Mouse (Mus musculus): Measurements from ENCODE around the gene Arfgap1. TPM values are rescaled to one million over a fixed set of nuclear protein-coding genes. Genes with fewer than 3 reads are reported as not detected.

The Arfgap1 gene
- total RNA-seq (2021) = 48.6 and 65.6 TPM in 2 replicates
- long read RNA-seq, transcript Arfgap1-201 (14 exons, 2,714 nt) = major isoform, 93 of 170 reads
- long read RNA-seq, partial matches to known transcripts = 12 of 170 reads
- long read RNA-seq, other reads (novel, unspliced or antisense) = 65 of 170 reads

DNA sequence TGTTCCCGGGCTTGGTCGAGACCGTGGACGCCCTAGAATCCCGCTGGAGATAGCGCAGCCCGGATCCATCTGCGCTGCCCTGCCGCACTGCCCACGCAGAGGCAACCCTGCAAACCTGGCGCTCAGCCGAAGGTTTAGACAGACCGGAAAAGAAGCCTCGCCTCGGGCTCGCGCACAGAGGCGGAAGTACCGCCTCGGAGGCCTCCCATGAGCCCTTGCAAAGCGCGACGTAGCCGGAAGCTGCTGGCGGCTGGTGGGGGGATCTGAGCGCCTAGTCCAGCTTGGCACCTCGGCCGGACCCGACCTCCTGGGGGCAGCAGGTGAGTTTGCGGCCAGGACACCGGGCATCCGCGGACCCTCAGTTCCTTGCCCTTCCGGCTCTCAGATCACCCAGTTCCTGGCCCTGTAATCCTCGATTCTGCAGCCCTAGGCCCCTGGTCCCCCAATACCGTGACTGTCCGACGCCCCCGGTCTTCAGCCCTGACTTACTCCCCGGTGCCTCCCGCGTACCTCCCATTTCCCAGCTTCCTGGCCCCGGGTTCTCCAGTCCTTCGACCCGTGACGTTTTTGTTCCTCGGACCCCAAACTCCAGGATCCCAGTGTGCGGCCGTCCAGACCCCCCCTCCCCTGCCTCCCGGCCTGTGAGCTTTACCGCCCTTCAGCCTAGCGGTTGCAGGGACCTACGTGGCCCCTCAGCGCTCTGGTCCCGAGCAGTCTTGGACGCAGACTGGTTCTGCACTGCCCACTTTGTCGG lies at the start of gene Arfgap1:
Arfgap1 (plus strand) TSS at position 216 of the 754 bp plus-strand sequence.
- DNase-seq = peak; percentile 93

DNA sequence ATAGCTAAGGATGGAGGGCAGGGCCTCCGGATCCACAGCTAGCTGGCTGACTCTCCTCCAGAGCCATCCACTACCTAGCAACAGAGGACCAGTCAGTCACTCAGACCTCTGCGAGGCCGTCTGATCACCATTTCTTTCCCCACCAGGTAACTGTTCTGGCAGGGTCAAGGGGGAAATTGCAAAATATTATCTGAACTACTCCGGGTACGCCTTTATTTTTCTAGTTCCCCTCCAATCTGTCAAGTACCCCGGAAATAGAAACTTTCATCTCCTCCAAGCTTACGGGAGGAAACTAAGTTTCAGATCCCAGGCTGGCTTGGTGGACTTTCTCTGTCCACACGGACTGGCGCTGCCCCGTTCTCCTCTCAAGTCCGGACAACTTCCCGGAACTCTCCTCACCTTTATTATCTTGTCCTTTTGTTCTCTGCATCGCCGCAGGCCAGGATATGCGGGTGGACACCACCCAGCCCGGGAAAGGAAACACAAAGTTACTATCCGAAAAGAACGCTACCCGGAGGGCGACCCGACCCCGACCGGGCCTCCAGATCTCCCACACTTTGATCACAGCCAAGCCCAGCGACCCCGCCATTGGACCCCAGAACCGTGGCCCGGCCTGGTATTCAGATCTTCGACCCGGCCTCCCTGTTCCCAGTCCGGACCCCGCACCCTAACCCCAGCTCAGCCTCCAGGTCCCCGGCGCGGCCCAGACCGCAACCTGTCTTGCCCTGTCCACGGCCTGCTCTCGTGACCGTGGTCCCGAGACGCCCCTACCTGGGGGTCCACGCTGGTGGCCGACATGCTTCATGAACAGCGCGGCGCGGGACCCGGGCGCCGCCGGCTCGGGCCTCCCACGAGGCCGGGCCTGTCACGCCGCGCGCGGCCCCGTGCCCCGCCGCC lies 46.9 kb upstream of the Arfgap1 start:
- DNase-seq = peak; percentile 29

GRCm38 (mm10) chr2:180920810-180921400 lies 46.1 kb upstream of the Arfgap1 start, which contains the start of gene Ythdf1:
TSS of gene Ythdf1 (minus strand) at chr2:180920949.
- peak; percentile 99 for DNase-seq

DNA sequence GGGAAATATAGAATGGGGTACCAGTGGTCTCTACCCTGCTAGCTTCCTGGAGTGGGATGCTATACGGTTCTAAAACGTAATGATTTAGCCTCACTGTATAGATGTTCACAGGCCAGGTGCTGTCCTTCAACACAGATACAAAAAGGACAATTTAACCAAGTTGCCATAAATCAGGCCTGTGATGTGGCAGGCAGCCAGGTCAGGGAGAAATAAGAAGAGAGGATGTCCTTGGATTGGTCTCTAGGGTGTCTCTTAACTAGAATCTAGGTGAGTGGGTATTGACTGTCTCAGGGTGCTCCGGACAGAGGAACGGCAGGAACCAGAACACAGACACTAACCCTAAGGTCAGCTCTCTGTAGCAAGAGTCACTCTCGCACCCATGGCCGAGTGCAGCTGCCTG lies 44.3 kb upstream of the Arfgap1 start:
- peak; percentile 37 for DNase-seq

DNA sequence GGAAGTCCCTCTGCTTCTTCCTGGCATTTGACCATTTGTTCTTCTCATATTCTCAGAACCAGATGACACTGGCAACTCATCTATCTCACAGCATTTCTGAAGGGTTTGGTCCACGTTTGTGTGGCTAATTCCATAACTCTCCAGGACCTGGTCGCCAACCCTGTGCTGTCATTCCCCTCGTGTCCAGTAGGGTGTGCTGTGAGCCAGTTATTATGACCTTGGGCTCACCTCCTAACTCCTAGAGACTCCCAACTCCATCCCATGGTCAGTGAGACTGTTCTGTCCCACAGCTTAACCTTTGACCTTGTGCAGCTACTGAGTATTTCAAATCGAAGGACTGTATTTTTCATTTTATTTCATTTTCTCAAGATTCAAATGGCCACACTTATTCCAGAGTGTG lies 41.8 kb upstream of the Arfgap1 start:
- DNase-seq = peak; percentile 70

DNA sequence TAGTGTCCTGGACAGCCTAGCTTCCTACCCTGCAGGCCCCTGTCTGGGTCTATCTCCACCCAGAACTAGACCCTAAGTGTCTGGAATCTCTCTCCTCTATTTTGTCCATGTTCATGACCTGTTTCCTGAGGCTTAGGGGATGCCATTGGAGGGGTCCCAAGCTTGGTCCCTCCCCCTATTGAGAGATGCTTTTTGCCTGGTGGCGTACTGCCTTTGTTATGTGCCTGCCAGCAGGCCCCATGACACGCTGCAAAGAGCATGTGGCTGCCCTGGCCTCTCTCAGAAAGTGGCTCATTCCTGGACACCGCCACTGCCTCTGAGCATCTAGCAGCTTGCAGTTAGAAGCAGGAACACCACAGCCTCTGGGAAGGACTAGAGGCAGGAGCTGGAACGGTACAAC lies 38.3 kb upstream of the Arfgap1 start, which contains the start of gene Birc7:
Birc7 (plus strand) TSS at position 301 of the 400 bp plus-strand sequence.
- no peak for DNase-seq

DNA sequence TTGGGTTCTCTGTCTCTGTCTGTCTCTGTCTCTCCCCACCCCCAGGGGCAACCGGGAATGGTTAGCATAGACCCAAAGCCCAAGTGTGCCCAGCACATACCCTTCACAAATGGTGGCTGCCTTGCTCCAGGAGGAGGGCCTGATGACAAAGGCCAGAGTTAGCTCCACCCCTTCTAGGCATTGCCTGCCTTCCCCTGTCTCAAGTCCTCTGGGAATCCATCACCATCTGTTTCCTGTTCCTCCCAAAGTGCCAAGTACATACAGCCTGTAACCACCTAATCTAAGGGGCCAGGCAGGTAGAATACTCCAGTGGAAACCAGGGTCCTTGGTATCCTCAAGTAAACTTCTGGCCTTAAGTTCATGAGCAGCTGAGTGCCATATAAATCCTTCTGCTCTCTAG lies 34.6 kb upstream of the Arfgap1 start:
- DNase-seq = no peak

DNA sequence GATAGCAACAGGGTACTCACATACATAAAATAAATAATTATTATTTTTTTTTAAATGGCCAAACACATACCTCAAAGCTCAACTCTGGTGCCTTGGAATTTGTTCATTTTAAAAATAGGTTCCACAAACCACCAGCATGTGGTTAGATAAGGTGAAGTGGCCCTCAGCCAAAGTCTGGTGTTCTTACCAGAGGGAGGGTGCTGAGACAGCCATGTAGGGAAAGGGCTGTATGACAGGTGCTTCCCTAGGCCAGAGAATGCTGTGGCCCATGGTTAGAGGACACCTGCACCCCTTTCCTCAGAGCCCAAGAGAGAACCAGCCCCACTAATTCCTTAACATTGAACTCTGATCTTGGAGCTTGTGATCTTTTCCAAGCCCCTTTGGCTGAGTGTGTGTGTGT lies 26.8 kb upstream of the Arfgap1 start:
- no peak for DNase-seq

DNA sequence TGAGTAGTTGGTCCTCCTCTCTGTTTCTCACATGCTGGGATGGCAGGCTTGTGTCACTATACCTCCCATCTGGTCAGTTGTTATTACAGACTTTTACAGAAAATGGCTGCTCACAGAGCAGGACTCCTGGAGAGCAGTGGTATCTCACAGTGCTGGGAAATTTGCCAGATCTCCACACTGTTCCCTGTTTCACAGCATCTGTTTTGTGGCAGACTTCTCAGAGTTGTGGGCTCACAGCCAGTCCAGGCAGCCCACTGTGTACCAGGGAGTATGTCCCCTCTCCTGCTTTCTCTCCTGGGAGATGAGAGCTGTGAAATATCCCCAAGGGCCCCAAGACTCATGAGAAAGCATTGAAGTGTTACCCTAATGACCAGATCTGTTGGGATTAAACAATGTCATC lies 25.2 kb upstream of the Arfgap1 start:
- DNase-seq = no peak

GRCm38 (mm10) chr2:180949947-180950346 lies 17.1 kb upstream of the Arfgap1 start:
- no peak for DNase-seq

DNA sequence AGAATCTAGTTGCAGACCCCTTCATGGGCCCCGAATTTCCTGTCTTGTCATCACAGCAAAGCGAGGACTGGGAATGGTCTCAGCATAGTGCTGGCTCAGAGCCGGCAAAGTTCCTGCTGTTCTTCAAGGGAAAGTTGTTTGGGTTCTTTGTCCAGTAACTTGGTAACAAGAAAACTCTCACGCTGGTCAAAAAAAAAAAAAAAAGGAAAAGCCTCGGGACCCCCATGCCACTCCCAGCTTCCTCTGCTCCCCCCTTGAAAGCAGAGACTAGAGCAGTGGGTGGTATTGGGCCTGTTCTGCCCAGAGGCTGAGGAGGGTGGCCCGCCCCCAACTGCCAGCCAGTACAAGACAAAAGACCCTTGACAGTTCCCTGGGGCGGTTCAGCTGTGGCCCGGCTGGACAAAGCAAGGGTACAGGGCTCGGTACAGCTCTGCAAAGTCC lies 14.3 kb upstream of the Arfgap1 start:
- no peak for DNase-seq

GRCm38 (mm10) chr2:180953638-180954037 lies 13.4 kb upstream of the Arfgap1 start:
- no peak for DNase-seq

GRCm38 (mm10) chr2:180954061-180955047 lies 12.7 kb upstream of the Arfgap1 start, which contains the start of gene Nkain4:
TSS of gene Nkain4 (minus strand) at chr2:180954699.
- peak; percentile 31 for DNase-seq

DNA sequence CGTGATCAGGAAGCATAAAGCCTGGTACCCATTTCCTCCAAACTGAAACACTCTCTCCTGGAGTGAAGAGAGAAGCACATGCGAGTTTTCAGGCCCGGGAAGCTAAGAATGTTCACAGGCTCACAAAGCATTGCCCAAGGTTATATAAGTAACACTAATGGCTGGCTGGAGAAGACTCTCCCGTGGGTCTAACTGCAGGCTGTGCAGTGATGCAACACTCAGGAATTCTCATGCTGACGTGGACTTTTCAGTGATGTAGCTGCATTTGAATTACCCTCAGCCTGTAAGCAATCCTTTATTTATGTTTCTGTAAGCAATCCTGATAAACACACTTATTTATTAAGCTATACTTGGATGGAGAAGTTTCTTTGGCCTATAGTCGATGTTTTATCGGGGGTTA lies 7.4 kb upstream of the Arfgap1 start:
- DNase-seq = no peak

GRCm38 (mm10) chr2:180960187-180960586 lies 6.8 kb upstream of the Arfgap1 start:
- no peak for DNase-seq

- no peak for DNase-seq
Observed at GRCm38 (mm10) chr2:180962616-180963308, 4.3 kb upstream of the Arfgap1 start.

- DNase-seq = peak; percentile 80
Observed at GRCm38 (mm10) chr2:180963956-180964355, 3.1 kb upstream of the Arfgap1 start.

DNA sequence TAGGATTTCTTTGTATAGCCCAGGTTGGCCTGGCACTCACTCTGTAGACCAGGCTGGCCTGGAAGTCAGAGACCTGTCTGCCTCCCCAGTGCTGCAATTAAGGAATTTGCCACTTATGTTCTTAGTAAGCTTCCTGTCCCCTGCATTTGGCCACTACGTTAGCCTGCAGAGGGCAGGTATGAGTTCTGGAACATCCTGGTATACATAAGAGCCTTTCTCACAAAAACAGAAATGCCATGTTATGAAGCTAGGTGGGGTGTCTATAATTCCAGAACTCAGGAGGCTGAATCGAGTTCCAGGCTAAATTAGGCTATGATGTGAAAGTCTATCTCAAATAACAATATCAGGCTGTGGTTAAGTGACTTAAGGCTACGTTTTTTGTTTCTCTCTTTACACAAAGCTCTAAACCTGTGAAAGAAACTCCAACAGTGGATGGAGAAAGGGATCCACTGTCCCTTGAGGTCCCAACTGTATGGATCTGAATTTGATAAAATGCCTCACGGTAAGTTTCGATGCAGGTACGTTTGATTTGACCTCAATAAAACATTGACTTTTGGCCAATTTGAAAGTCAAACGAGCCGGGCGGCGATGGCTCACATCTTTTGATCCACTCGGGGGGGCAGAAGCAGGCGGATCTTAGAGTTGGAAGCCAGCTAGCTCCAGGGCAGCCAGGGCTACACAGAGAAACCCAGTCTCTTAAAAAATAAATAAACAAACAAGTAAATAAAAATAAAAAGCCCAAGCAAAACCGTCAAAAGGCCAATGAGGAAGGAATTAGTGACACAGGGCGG lies 738 bp upstream of the Arfgap1 start:
- DNase-seq = no peak

DNA sequence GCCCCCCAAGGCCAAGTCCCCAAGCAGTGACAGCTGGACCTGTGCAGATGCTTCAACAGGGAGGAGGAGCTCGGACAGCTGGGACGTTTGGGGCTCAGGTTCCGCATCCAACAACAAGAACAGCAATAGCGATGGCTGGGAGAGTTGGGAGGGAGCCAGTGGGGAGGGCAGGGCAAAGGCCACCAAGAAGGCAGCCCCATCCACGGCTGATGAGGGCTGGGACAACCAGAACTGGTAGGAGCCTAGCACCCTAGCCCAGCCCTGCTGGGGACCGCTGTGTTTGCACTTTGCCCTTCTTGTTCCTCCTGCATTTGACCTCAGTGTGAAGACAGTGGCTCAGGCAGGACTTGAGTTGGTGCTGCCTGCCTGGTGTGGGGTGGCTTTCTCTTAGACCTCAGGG lies 14.1 kb downstream of the Arfgap1 start:
- no peak for DNase-seq

DNA sequence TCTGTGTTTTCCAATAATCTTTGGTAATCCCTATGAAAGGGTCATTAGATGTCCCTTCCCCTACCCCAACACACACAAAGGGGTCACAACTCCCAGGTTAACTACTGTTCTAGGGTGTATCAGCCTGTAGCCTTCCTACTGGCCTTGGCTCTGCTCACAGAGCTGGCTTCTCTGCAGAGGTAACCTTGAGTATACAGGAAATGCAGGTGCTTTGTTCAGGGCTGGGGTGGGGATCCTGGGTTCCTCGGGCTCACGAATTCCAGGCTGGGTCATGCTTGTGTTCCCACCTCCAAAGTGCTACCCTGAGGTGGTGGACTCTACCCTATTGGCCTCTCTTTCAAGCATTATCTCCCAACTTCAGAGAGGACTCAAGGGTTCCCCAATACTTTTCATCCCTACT lies 18.6 kb downstream of the Arfgap1 start:
- DNase-seq = no peak

Measured in adrenal gland, postnatal 25 days (tissue).